Mouse (Mus musculus) liver, adult 2 months (tissue): ENCODE data around the gene Dok1. TPM values are rescaled to one million over a fixed set of nuclear protein-coding genes. Genes with fewer than 3 reads are reported as not detected.

Experiments used
- DNase-seq: peaks from one replicate; pipeline ENCODE4 v3.0.0-alpha.2; 2011; ENCODE audit warnings: low read depth, low spot score; ENCODE audit errors: extremely low read depth
- H3K27ac ChIP-seq: fragments of 200-500 bp; replicated peaks from 2 replicates; pipeline ENCODE4 v1.5.1; 2012; ENCODE audit warnings: low read depth, mild to moderate bottlenecking, control low read depth, inconsistent platforms, low read length; ENCODE audit not compliant: insufficient read depth
- H3K27me3 ChIP-seq: fragments of 200-500 bp; 2 replicates; pipeline ENCODE4 v1.6.1; 2012; ENCODE audit warnings: mild to moderate bottlenecking, moderate library complexity, low read length, inconsistent platforms; ENCODE audit not compliant: control insufficient read depth, insufficient read depth
- H3K36me3 ChIP-seq: fragments of 200-500 bp; 2 replicates; pipeline ENCODE4 v1.6.1; 2012; ENCODE audit warnings: low read length, inconsistent platforms; ENCODE audit not compliant: control insufficient read depth, insufficient read depth
- H3K4me1 ChIP-seq: fragments of 200-500 bp; 2 replicates; pipeline ENCODE4 v1.6.1; 2011; ENCODE audit warnings: low read length; ENCODE audit not compliant: control insufficient read depth, insufficient read depth
- H3K4me3 ChIP-seq: fragments of 200-500 bp; 2 replicates; pipeline ENCODE4 v1.5.1; 2011; ENCODE audit warnings: low read depth, mild to moderate bottlenecking, control low read depth, low read length, moderate library complexity; ENCODE audit not compliant: insufficient read depth
- H3K79me2 ChIP-seq: fragments of 200-500 bp; 2 replicates; pipeline ENCODE4 v1.6.1; 2012; ENCODE audit warnings: inconsistent platforms, mild to moderate bottlenecking, low read length, moderate library complexity; ENCODE audit not compliant: control insufficient read depth, insufficient read depth
- H3K9ac ChIP-seq: fragments of 200-500 bp; 2 replicates; pipeline ENCODE4 v1.6.1; 2012; ENCODE audit warnings: low read depth, mild to moderate bottlenecking, control low read depth, inconsistent platforms, low read length
- CTCF ChIP-seq: fragments of 200-500 bp; IDR thresholded peaks from 2 replicates; pipeline ENCODE4 v1.5.1; 2011; ENCODE audit warnings: low read depth, low read length, control low read depth
- POLR2A ChIP-seq: fragments of 200-500 bp; IDR thresholded peaks from 2 replicates; pipeline ENCODE4 v1.6.1; 2011; ENCODE audit warnings: low read length, control low read depth; ENCODE audit not compliant: insufficient read depth; ENCODE audit errors: extremely low read depth
- WGBS: fragments of 180-500 bp; shearing (Covaris S2); methylation state at CpG from one replicate; pipeline ENCODE4 v1.1.7; 2018; 5-methylcytosine and 5-hydroxymethylcytosine counted together
- polyA plus RNA-seq: library from polyadenylated mRNA; depleted of rRNA; stranded (reverse); fragments of >200 nt; gene quantifications from 2 replicates; pipeline ENCODE4 v1.2.3, GENCODE M21; 2012
- total RNA-seq: library from RNA; depleted of rRNA; stranded (reverse); fragments of >200 nt; gene quantifications from 2 replicates; pipeline ENCODE4 v1.2.3, GENCODE M21; 2014

Gene Dok1
- total and polyA plus RNA-seq, 2 experiments: 1.2 to 1.4 TPM

- H3K27me3 ChIP-seq: no peaks in the 10 kb centered on the region
- no peaks in the 10 kb centered on the region for H3K79me2 ChIP-seq
- DNase-seq: no peak
- H3K9ac ChIP-seq: no peak overlapping the region
- TF ChIP-seq CTCF (no peak), POLR2A (no peak)
- H3K27ac ChIP-seq: no peak overlapping the region
- H3K36me3 ChIP-seq: no peaks in the 10 kb centered on the region
- H3K4me1 ChIP-seq: peaks cover 2% of the 10 kb centered on the region; the same call in 1 of the 2 replicates
- H3K4me3 ChIP-seq: no peak overlapping the region
- WGBS: 90% methylated on average over 6 of the region's 6 CpGs
Observed at GRCm38 (mm10) chr6:83043561-83043960, 10.3 kb upstream of the Dok1 start.

- Histone ChIP-seq H3K79me2 (no peaks in the 10 kb centered on the region), H3K4me1 (peaks cover 5% of the 10 kb centered on the region; the same call in 1 of the 2 replicates), H3K9ac (no peak overlapping the region), H3K27me3 (no peaks in the 10 kb centered on the region), H3K4me3 (no peak overlapping the region), H3K27ac (no peak overlapping the region), H3K36me3 (no peaks in the 10 kb centered on the region)
- no peak for DNase-seq
- TF ChIP-seq CTCF: no peak
- TF ChIP-seq POLR2A: no peak
- 83% methylated on average over 5 of the region's 5 CpGs for WGBS
Observed at GRCm38 (mm10) chr6:83040601-83041000, 7.3 kb upstream of the Dok1 start.

DNA sequence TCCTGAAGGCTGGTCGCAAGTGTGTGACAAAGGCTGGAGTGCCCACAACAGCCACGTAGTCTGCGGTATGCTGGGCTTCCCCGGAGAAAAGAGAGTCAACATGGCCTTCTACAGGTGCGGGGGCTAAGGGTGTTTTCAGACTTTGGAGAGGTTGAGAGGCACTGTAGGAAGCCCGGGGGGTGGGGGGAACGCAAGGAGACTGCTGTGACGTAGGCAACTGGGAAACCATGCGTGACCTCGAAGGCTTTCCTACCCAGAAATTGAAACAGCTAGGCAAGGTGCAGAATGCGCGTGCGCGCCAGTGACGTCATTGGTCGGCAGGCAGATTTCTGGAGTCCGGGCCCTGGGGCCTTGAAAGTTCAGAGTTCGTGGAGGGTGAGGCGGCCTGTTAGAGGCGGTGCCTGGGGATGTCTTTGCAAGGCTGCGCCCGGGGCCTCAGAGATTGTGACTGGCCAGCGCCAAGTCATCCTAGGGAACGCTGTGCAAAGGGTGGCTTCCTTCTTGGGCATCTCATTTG lies 5.3 kb upstream of the Dok1 start:
- no peaks in the 10 kb centered on the region for H3K36me3 ChIP-seq
- peak overlapping the region; percentile 2 for H3K4me3 ChIP-seq
- H3K27me3 ChIP-seq: no peaks in the 10 kb centered on the region
- peaks cover 5% of the 10 kb centered on the region; the same call in 1 of the 2 replicates for H3K4me1 ChIP-seq
- H3K9ac ChIP-seq: peak overlapping the region; percentile 17; the same call in 1 of the 2 replicates
- 9% methylated on average over 24 of the region's 24 CpGs for WGBS
- H3K27ac ChIP-seq: no peak overlapping the region
- DNase-seq: peak; percentile 78
- H3K79me2 ChIP-seq: no peaks in the 10 kb centered on the region
- TF ChIP-seq CTCF: no peak
- TF ChIP-seq POLR2A: no peak

- DNase-seq: no peak
- Histone ChIP-seq H3K4me1 (peaks cover 5% of the 10 kb centered on the region; the same call in 1 of the 2 replicates), H3K9ac (no peak overlapping the region), H3K36me3 (no peaks in the 10 kb centered on the region), H3K27me3 (no peaks in the 10 kb centered on the region), H3K27ac (no peak overlapping the region), H3K79me2 (no peaks in the 10 kb centered on the region), H3K4me3 (no peak overlapping the region)
- TF ChIP-seq POLR2A (no peak), CTCF (no peak)
- 92% methylated on average over 8 of the region's 8 CpGs for WGBS
Observed at GRCm38 (mm10) chr6:83037188-83037587, 3.9 kb upstream of the Dok1 start.

- H3K4me3 ChIP-seq: no peak overlapping the region
- TF ChIP-seq POLR2A (no peak), CTCF (no peak)
- H3K27ac ChIP-seq: no peak overlapping the region
- H3K9ac ChIP-seq: no peak overlapping the region
- H3K27me3 ChIP-seq: no peaks in the 10 kb centered on the region
- WGBS: 38% methylated on average over 5 of the region's 5 CpGs
- H3K36me3 ChIP-seq: no peaks in the 10 kb centered on the region
- no peaks in the 10 kb centered on the region for H3K79me2 ChIP-seq
- DNase-seq: no peak
- H3K4me1 ChIP-seq: peaks cover 5% of the 10 kb centered on the region; the same call in 1 of the 2 replicates
Observed at GRCm38 (mm10) chr6:83034463-83035055, 1.3 kb upstream of the Dok1 start.

- Histone ChIP-seq H3K4me3 (peak overlapping the region; percentile 71), H3K79me2 (no peaks in the 10 kb centered on the region), H3K9ac (peak overlapping the region; percentile 49), H3K27ac (peak overlapping the region; percentile 38; the same call in 1 of the 2 replicates), H3K4me1 (no peaks in the 10 kb centered on the region), H3K36me3 (no peaks in the 10 kb centered on the region), H3K27me3 (no peaks in the 10 kb centered on the region)
- TF ChIP-seq POLR2A (no peak), CTCF (no peak)
- DNase-seq: no peak
- 2% methylated on average over 31 of the region's 31 CpGs for WGBS
Observed at GRCm38 (mm10) chr6:83032769-83033191, 491 bp downstream of the Dok1 start.
